Mouse (Mus musculus): ENCODE data around the gene Dbh.

DNA sequence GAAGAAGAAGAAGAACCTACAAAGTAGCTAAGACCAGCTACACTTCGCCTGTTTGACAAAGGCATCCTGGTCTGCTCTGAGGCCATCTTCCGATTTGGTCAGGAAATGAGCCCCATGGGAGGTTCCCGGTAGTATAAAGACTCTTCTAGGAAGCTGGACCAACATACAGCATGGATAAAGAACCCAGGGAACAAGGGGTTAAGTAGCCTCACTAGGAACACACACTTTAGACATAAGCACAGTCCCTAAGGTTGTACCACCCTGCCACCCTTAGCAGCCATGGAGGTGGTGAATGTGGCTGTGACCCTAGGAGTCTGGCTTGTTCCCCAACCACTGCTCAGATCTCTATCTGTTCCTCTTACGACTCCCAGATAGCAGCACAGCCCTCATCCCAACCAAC, 26.7 kb upstream of the Dbh start:
- TF ChIP-seq CTCF (IDR thresholded peaks at IDR 0.05; ENCODE audit: low read depth) (no peak), EP300 (IDR thresholded peaks at IDR 0.05; ENCODE audit: low read depth) (no peak)

Data from heart, postnatal 0 days (tissue).